Mouse (Mus musculus): ENCODE measurements around the gene Tbcb.

- no peak for TF ChIP-seq CTCF (IDR thresholded peaks at IDR 0.05; ENCODE audit: low read depth)
- no peak for TF ChIP-seq EP300 (IDR thresholded peaks at IDR 0.05; ENCODE audit: low read depth)
These were observed 29.0 kb downstream of the Tbcb start for GRCm38 (mm10) chr7:30202895-30203690.
